In the genomic region with DNA sequence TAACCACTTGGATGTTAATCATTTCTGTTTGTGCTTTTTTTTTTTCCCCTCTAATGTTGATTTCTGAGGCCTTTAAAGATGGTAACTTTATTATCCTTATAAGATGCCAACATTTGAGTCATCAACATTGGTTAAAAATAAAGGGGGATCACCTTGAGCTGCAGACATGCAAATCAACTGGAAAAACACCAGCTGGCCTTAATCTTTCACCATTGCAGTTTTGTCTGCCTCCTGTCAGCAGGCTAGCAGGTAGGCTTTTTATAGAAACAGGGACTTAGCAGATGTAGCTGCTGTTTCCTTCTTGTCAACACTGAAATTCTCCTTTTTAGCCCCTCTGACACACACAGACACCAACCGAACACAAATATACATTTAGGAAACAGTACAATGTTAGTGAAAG, we compare ENCODE assay signal across 21 mouse cellular contexts.
DNase-seq lines count a peak whose midpoint lies in the region; ATAC-seq and TF ChIP-seq lines count a peak whose summit lies in the region.
"Had no signal": no experiment of that assay in that cellular context is flagged by ENCODE, and none has a peak within 500 bp of the region (broad histone marks: within the 10 kb centered on the region; RNA-seq: fewer than 3 reads in every experiment).

No protein-coding gene starts in this region.

- TF ChIP-seq CTCF in midbrain, postnatal 0 days (IDR thresholded peaks at IDR 0.05): no peak

- peak; percentile 1 for DNase-seq in adrenal gland, postnatal 10 days
- no peak for DNase-seq in adrenal gland, postnatal 4 days (ENCODE audit: low spot score in 2 of 2)
- DNase-seq in heart, adult 8-10 months (ENCODE audit: low spot score): peak; percentile 26
- no peak for DNase-seq in heart, adult 11 months
- peak; percentile 32 for DNase-seq in midbrain, postnatal 0 days (ENCODE audit: low spot score)
- peak; percentile 2 for DNase-seq in telencephalon, adult 2 months (ENCODE audit: low read depth, low spot score)
- no peak for DNase-seq in urinary bladder, postnatal 4 days (ENCODE audit: low spot score in 2 of 2)
- DNase-seq: adrenal gland, postnatal 25 days; cerebellum, adult 9-10 months; gastrocnemius, postnatal 10 days; kidney, adult 18-20 months; kidney, postnatal 25 days had no signal

- no peak overlapping the region for H3K9ac ChIP-seq in midbrain, postnatal 0 days (replicated peaks; ENCODE audit: low read length, poor library complexity, severe bottlenecking)
- H3K9ac ChIP-seq in midbrain, embryonic 13.5 days (replicated peaks): no peak overlapping the region
- H3K9ac ChIP-seq: hindbrain, embryonic 14.5 days; kidney, embryonic 15.5 days; limb, embryonic 12.5 days; lung, embryonic 15.5 days; neural tube, embryonic 13.5 days had no signal

- H3K4me2 ChIP-seq in midbrain, postnatal 0 days (ENCODE audit: low read depth, low read length, poor library complexity, severe bottlenecking): no peak overlapping the region
- H3K4me2 ChIP-seq in midbrain, embryonic 13.5 days (replicated peaks): no peak overlapping the region
- H3K4me2 ChIP-seq: hindbrain, embryonic 14.5 days; kidney, embryonic 15.5 days; limb, embryonic 12.5 days; lung, embryonic 15.5 days; midbrain, embryonic 11.5 days; neural tube, embryonic 13.5 days had no signal

- H3K9me3 ChIP-seq in midbrain, postnatal 0 days (ENCODE audit: low read length): no peaks in the 10 kb centered on the region
- H3K9me3 ChIP-seq in midbrain, embryonic 13.5 days: no peaks in the 10 kb centered on the region
- H3K9me3 ChIP-seq: kidney, embryonic 15.5 days; limb, embryonic 12.5 days; lung, embryonic 15.5 days; neural tube, embryonic 13.5 days had no signal

- H3K36me3 ChIP-seq in midbrain, postnatal 0 days (ENCODE audit: insufficient read depth, low read length): no peaks in the 10 kb centered on the region
- no peaks in the 10 kb centered on the region for H3K36me3 ChIP-seq in midbrain, embryonic 13.5 days
- H3K36me3 ChIP-seq: kidney, embryonic 15.5 days; limb, embryonic 12.5 days; lung, embryonic 15.5 days; neural tube, embryonic 13.5 days had no signal

- H3K27me3 ChIP-seq in midbrain, postnatal 0 days (ENCODE audit: insufficient read depth, low read length): no peaks in the 10 kb centered on the region
- no peaks in the 10 kb centered on the region for H3K27me3 ChIP-seq in midbrain, embryonic 13.5 days
- H3K27me3 ChIP-seq: kidney, embryonic 15.5 days; limb, embryonic 12.5 days; lung, embryonic 15.5 days; neural tube, embryonic 13.5 days had no signal

- ATAC-seq in midbrain, postnatal 0 days (ENCODE audit: low FRiP score): no peak
- ATAC-seq in midbrain, embryonic 13.5 days: no peak
- ATAC-seq: inflammation-experienced regulatory T-cells, adult 6 months had no signal

- no peak overlapping the region for H3K27ac ChIP-seq in midbrain, postnatal 0 days (ENCODE audit: low read depth, low read length)
- no peak overlapping the region for H3K27ac ChIP-seq in midbrain, embryonic 13.5 days
- H3K27ac ChIP-seq: hindbrain, embryonic 14.5 days; kidney, embryonic 15.5 days; limb, embryonic 12.5 days; lung, embryonic 15.5 days; neural tube, embryonic 13.5 days had no signal

- H3K4me1 ChIP-seq in midbrain, postnatal 0 days (ENCODE audit: insufficient read depth, low read length): no peaks in the 10 kb centered on the region
- no peaks in the 10 kb centered on the region for H3K4me1 ChIP-seq in midbrain, embryonic 13.5 days (replicated peaks)
- H3K4me1 ChIP-seq: kidney, embryonic 15.5 days; limb, embryonic 12.5 days; lung, embryonic 15.5 days; neural tube, embryonic 13.5 days had no signal

- WGBS in midbrain, postnatal 0 days: 76% methylated on average over 1 of the region's 1 CpGs
- 88% methylated on average over 1 of the region's 1 CpGs for WGBS in midbrain, embryonic 13.5 days

- no peak overlapping the region for H3K4me3 ChIP-seq in midbrain, postnatal 0 days (ENCODE audit: low read depth, low read length)
- H3K4me3 ChIP-seq in midbrain, embryonic 13.5 days (replicated peaks): no peak overlapping the region
- H3K4me3 ChIP-seq: erythroblast, embryonic 14.5 days; kidney, embryonic 15.5 days; limb, embryonic 12.5 days; lung, embryonic 15.5 days; neural tube, embryonic 13.5 days had no signal

Comparison
In these comparisons a context has a peak if more than half of its experiments do, and no peak if none do; other contexts are left out.
1. DNase-seq: peak in adrenal gland, postnatal 10 days (single experiment), heart, adult 8-10 months (single experiment), midbrain, postnatal 0 days (single experiment) and telencephalon, adult 2 months (single experiment); none in adrenal gland, postnatal 4 days (0 of 2), heart, adult 11 months (single experiment) and urinary bladder, postnatal 4 days (0 of 2).